Mouse (Mus musculus) midbrain, postnatal 0 days (tissue): Measurements from ENCODE around the gene Gtf2h2. TPM values are rescaled to one million over a fixed set of nuclear protein-coding genes. Genes with fewer than 3 reads are reported as not detected.
"Not testable (repeated sequence)": the region's sequence is repeated elsewhere in the genome, so short reads cannot be mapped to it uniquely, and the experiment has no call there.

Experiments used
- ATAC-seq: fragments of 200-750 bp; cut with Nextera tagmentation; 2 replicates; pipeline ENCODE4 v1.8.0; 2017; ENCODE audit warnings: moderate number of reproducible peaks, mild to moderate bottlenecking, moderate TSS enrichment, moderate library complexity; ENCODE audit not compliant: low FRiP score
- DNase-seq: peaks from one replicate; pipeline ENCODE4 v3.0.0-alpha.2; 2015; ENCODE audit warnings: low spot score
- H3K27ac ChIP-seq: fragments of 300-500 bp; sonication (generic); 2 replicates; pipeline ENCODE4 v1.5.1; 2014; ENCODE audit warnings: low read depth, mild to moderate bottlenecking, low read length, mixed read lengths
- H3K27me3 ChIP-seq: fragments of 300-500 bp; sonication (generic); 2 replicates; pipeline ENCODE4 v1.6.1; 2014; ENCODE audit warnings: low read length, control low read depth, mixed read lengths; ENCODE audit not compliant: insufficient read depth
- H3K36me3 ChIP-seq: fragments of 300-500 bp; sonication (generic); 2 replicates; pipeline ENCODE4 v1.6.1; 2014; ENCODE audit warnings: low read length, control low read depth, mixed read lengths; ENCODE audit not compliant: insufficient read depth
- H3K4me1 ChIP-seq: fragments of 300-500 bp; sonication (generic); 2 replicates; pipeline ENCODE4 v1.6.1; 2014; ENCODE audit warnings: mild to moderate bottlenecking, control low read depth, antibody characterized with exemption, low read length, mixed read lengths; ENCODE audit not compliant: insufficient read depth
- H3K4me2 ChIP-seq: fragments of 300-500 bp; sonication (generic); 2 replicates; pipeline ENCODE4 v1.6.1; 2014; ENCODE audit warnings: low read depth, mild to moderate bottlenecking, low read length, mixed read lengths; ENCODE audit not compliant: poor library complexity, severe bottlenecking
- H3K4me3 ChIP-seq: fragments of 300-500 bp; sonication (generic); 2 replicates; pipeline ENCODE4 v1.5.1; 2014; ENCODE audit warnings: low read depth, mild to moderate bottlenecking, low read length, moderate library complexity
- H3K9ac ChIP-seq: fragments of 300-500 bp; sonication (generic); replicated peaks from 2 replicates; pipeline ENCODE4 v1.6.1; 2014; ENCODE audit warnings: mild to moderate bottlenecking, low read length, moderate library complexity, mixed read lengths; ENCODE audit not compliant: poor library complexity, severe bottlenecking
- H3K9me3 ChIP-seq: fragments of 300-500 bp; sonication (generic); 2 replicates; pipeline ENCODE4 v1.6.1; 2016; ENCODE audit warnings: low read length, control low read depth
- CTCF ChIP-seq: IDR thresholded peaks from 2 replicates; pipeline ENCODE4 v1.5.1; 2016; ENCODE audit warnings: antibody characterized with exemption, mild to moderate bottlenecking
- WGBS: fragments of 180-500 bp; shearing (Covaris S2); extraction: QIAGEN DNeasy Blood & Tissue Kit; methylation state at CpG from one replicate; pipeline ENCODE4 v1.1.7; 2014; 5-methylcytosine and 5-hydroxymethylcytosine counted together
- polyA plus RNA-seq: library from polyadenylated mRNA; unstranded; fragments of >200 nt; fragmentation: Nextera tagmentation; extraction: Ambion mirVana; gene quantifications from 2 replicates; pipeline ENCODE4 v1.2.1, GENCODE M21; 2015
- total RNA-seq: library from RNA; depleted of rRNA; stranded (reverse); fragments of >200 nt; gene quantifications from 2 replicates; pipeline ENCODE4 v1.2.3, GENCODE M21; 2014

Gene Gtf2h2
- total and polyA plus RNA-seq, 2 experiments from 2014 or later = 25.0 to 58.9 TPM

GRCm38 (mm10) chr13:100516213-100517105 lies 24.1 kb upstream of the Gtf2h2 start:
- Histone ChIP-seq H3K27me3 (no peaks in the 10 kb centered on the region), H3K9ac (no peak overlapping the region), H3K4me1 (no peaks in the 10 kb centered on the region), H3K4me3 (no peak overlapping the region), H3K9me3 (no peaks in the 10 kb centered on the region), H3K36me3 (no peaks in the 10 kb centered on the region), H3K4me2 (no peak overlapping the region), H3K27ac (peak overlapping the region; percentile 57; the same call in 1 of the 2 replicates)
- 33% methylated on average over 12 of the region's 12 CpGs for WGBS
- no peak for TF ChIP-seq CTCF
- ATAC-seq = no peak
- peak; percentile 30 for DNase-seq

- Histone ChIP-seq H3K4me3 (no peak overlapping the region), H3K27ac (no peak overlapping the region), H3K27me3 (no peaks in the 10 kb centered on the region), H3K4me2 (no peak overlapping the region), H3K36me3 (no peaks in the 10 kb centered on the region), H3K9ac (no peak overlapping the region), H3K9me3 (no peaks in the 10 kb centered on the region), H3K4me1 (no peaks in the 10 kb centered on the region)
- ATAC-seq = no peak
- 89% methylated on average over 2 of the region's 2 CpGs for WGBS
- no peak for DNase-seq
- no peak for TF ChIP-seq CTCF
Measured at GRCm38 (mm10) chr13:100512792-100513191, 20.4 kb upstream of the Gtf2h2 start.

DNA sequence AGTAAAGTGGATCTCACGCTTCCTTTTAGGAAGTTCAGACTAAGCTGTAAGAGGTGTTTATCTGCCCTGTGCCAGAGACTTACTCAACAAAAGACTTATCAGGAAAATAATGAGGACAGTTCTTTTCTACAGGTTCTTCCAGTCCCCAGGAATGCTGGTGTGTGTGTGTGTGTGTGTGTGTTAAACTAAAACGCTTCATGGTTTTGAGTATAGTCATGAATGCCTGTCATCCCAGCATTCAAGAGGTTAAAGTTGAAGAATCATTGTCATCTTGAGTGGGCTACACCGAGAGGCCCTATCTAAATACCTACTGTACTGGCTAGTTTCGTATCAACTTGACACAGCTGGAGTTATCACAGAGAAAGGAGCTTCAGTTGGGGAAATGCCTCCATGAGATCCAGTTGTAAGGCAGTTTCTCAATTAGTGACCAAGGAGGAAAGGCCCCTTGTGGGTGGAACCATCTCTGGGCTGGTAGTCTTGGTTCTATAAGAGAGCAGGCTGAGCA lies 19.5 kb upstream of the Gtf2h2 start:
- no peaks in the 10 kb centered on the region for H3K27me3 ChIP-seq
- no peak overlapping the region for H3K4me2 ChIP-seq
- H3K9ac ChIP-seq = no peak overlapping the region
- no peak for TF ChIP-seq CTCF
- no peak overlapping the region for H3K27ac ChIP-seq
- no peak for DNase-seq
- H3K4me1 ChIP-seq = no peaks in the 10 kb centered on the region
- no peak overlapping the region for H3K4me3 ChIP-seq
- WGBS = 79% methylated on average over 4 of the region's 4 CpGs
- no peaks in the 10 kb centered on the region for H3K36me3 ChIP-seq
- no peaks in the 10 kb centered on the region for H3K9me3 ChIP-seq
- ATAC-seq = no peak

DNA sequence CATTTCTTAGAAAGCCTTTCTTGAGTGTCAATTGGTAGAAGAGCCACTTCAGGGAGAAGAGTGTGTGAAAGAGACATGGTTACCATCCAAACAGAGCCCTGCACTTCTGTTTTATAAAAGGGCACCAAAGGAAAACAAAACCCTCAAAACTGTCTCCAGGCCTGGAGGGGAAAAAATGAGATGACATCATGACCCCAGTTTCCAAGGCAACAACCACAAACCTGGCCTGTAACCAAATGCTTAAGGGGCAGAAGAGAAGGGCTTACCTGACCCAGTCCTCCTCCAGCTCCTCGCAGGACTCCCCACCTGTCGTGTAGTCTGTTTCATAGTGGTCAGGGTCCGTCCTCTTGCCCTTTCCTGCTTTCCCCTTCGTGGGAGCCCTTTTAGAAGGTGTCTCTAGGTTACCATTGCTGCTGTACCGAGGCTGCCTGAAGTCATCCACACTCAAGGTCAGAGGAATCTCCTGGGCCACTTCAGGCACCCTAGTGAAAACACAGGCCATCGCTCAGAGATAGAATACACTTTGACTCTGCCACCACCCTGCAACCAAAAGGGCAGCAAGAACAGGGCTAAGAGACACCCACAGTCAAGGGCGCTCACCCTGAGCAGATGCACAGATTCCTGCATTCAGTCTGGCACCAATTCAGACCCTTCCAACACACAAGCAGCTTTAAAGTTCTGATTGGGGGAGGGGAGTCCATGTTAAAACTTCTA lies 18.9 kb upstream of the Gtf2h2 start:
- Histone ChIP-seq H3K27me3 (no peaks in the 10 kb centered on the region), H3K9me3 (no peaks in the 10 kb centered on the region), H3K9ac (no peak overlapping the region), H3K4me3 (no peak overlapping the region), H3K4me1 (no peaks in the 10 kb centered on the region), H3K36me3 (no peaks in the 10 kb centered on the region), H3K27ac (no peak overlapping the region), H3K4me2 (no peak overlapping the region)
- ATAC-seq = no peak
- 73% methylated on average over 7 of the region's 7 CpGs for WGBS
- TF ChIP-seq CTCF = no peak
- DNase-seq = no peak

- not testable (repeated sequence) for ATAC-seq, H3K4me1 ChIP-seq, H3K4me2 ChIP-seq, DNase-seq, H3K27me3 ChIP-seq, H3K9me3 ChIP-seq, H3K9ac ChIP-seq, H3K27ac ChIP-seq, H3K4me3 ChIP-seq, H3K36me3 ChIP-seq
Measured at GRCm38 (mm10) chr13:100499625-100500024, 7.2 kb upstream of the Gtf2h2 start.

- whole genome bisulfite sequencing = 88% methylated on average over 4 of the region's 4 CpGs
- Histone ChIP-seq H3K4me3 (no peak overlapping the region), H3K36me3 (no peaks in the 10 kb centered on the region), H3K9ac (no peak overlapping the region), H3K9me3 (no peaks in the 10 kb centered on the region), H3K27me3 (no peaks in the 10 kb centered on the region), H3K4me1 (no peaks in the 10 kb centered on the region), H3K4me2 (no peak overlapping the region), H3K27ac (no peak overlapping the region)
- ATAC-seq = no peak
- DNase-seq = no peak
- no peak for TF ChIP-seq CTCF
Measured at GRCm38 (mm10) chr13:100495337-100495736, 3.0 kb upstream of the Gtf2h2 start.
